Mouse (Mus musculus) neural tube, embryonic 15.5 days (tissue): ENCODE measurements around the gene Mapk12. TPM values are rescaled to one million over a fixed set of nuclear protein-coding genes. Genes with fewer than 3 reads are reported as not detected.

Experiments used
- ATAC-seq: fragments of 200-750 bp; cut with Nextera tagmentation; 2 replicates; pipeline ENCODE4 v1.8.0; 2017; ENCODE audit warnings: mild to moderate bottlenecking, moderate TSS enrichment, moderate library complexity; ENCODE audit not compliant: low FRiP score
- H3K27ac ChIP-seq: fragments of 300-500 bp; sonication (generic); replicated peaks from 2 replicates; pipeline ENCODE4 v1.5.1; 2015; ENCODE audit warnings: mild to moderate bottlenecking, inconsistent platforms
- H3K27me3 ChIP-seq: fragments of 300-500 bp; sonication (generic); replicated peaks from 2 replicates; pipeline ENCODE4 v1.6.1; 2015; ENCODE audit warnings: inconsistent platforms
- H3K36me3 ChIP-seq: fragments of 300-500 bp; sonication (generic); 2 replicates; pipeline ENCODE4 v1.6.1; 2015; ENCODE audit warnings: inconsistent platforms
- H3K4me1 ChIP-seq: fragments of 300-500 bp; sonication (generic); 2 replicates; pipeline ENCODE4 v1.6.1; 2015; ENCODE audit warnings: inconsistent platforms
- H3K4me2 ChIP-seq: fragments of 300-500 bp; sonication (generic); 2 replicates; pipeline ENCODE4 v1.6.1; 2015; ENCODE audit warnings: inconsistent platforms, mild to moderate bottlenecking, moderate library complexity
- H3K4me3 ChIP-seq: fragments of 300-500 bp; sonication (generic); replicated peaks from 2 replicates; pipeline ENCODE4 v1.5.1; 2015; ENCODE audit warnings: mild to moderate bottlenecking, inconsistent platforms
- H3K9ac ChIP-seq: fragments of 300-500 bp; sonication (generic); replicated peaks from 2 replicates; pipeline ENCODE4 v1.6.1; 2015; ENCODE audit warnings: mild to moderate bottlenecking, inconsistent platforms
- H3K9me3 ChIP-seq: fragments of 300-500 bp; sonication (generic); replicated peaks from 2 replicates; pipeline ENCODE4 v1.6.1; 2016; ENCODE audit warnings: inconsistent platforms
- WGBS: fragments of 180-500 bp; shearing (Covaris S2); methylation state at CpG from one replicate; pipeline ENCODE4 v1.1.7; 2015; ENCODE audit warnings: mixed read lengths; 5-methylcytosine and 5-hydroxymethylcytosine counted together
- polyA plus RNA-seq: library from polyadenylated mRNA; unstranded; fragments of >200 nt; fragmentation: Nextera tagmentation; extraction: Ambion mirVana; gene quantifications from 2 replicates; pipeline ENCODE4 v1.2.1, GENCODE M21; 2015

The Mapk12 gene
- polyA plus RNA-seq, 1 experiment from 2014 or later = 5.2 TPM

GRCm38 (mm10) chr15:89147024-89147423, 6.5 kb upstream of the Mapk12 start:
- 7% methylated on average over 16 of the region's 16 CpGs for WGBS
- peak overlapping the region; percentile 67 for H3K4me2 ChIP-seq
- H3K4me3 ChIP-seq = peak overlapping the region; percentile 57
- H3K27ac ChIP-seq = peak overlapping the region; percentile 76
- H3K4me1 ChIP-seq = peaks cover 42% of the 10 kb centered on the region
- H3K36me3 ChIP-seq = no peaks in the 10 kb centered on the region
- H3K9me3 ChIP-seq = no peaks in the 10 kb centered on the region
- H3K9ac ChIP-seq = peak overlapping the region; percentile 55
- ATAC-seq = no peak
- no peaks in the 10 kb centered on the region for H3K27me3 ChIP-seq

- ATAC-seq = peak; percentile 46
- H3K9ac ChIP-seq = peak overlapping the region; percentile 55
- no peaks in the 10 kb centered on the region for H3K9me3 ChIP-seq
- peaks cover 1% of the 10 kb centered on the region; the same call in 1 of the 2 replicates for H3K27me3 ChIP-seq
- H3K36me3 ChIP-seq = no peaks in the 10 kb centered on the region
- peak overlapping the region; percentile 57 for H3K4me3 ChIP-seq
- H3K4me2 ChIP-seq = peak overlapping the region; percentile 67
- peaks cover 40% of the 10 kb centered on the region for H3K4me1 ChIP-seq
- peak overlapping the region; percentile 76 for H3K27ac ChIP-seq
- WGBS = 2% methylated on average over 27 of the region's 27 CpGs
Observed at GRCm38 (mm10) chr15:89146537-89146936, 6.0 kb upstream of the Mapk12 start.

GRCm38 (mm10) chr15:89145813-89146350, 5.4 kb upstream of the Mapk12 start:
- Histone ChIP-seq H3K4me3 (peak overlapping the region; percentile 57), H3K9ac (no peak overlapping the region; the same call in 1 of the 2 replicates), H3K4me1 (peaks cover 46% of the 10 kb centered on the region), H3K4me2 (peak overlapping the region; percentile 67), H3K27ac (no peak overlapping the region), H3K27me3 (peaks cover 8% of the 10 kb centered on the region; the same call in 1 of the 2 replicates), H3K36me3 (no peaks in the 10 kb centered on the region), H3K9me3 (no peaks in the 10 kb centered on the region)
- no peak for ATAC-seq
- 78% methylated on average over 24 of the region's 24 CpGs for WGBS

GRCm38 (mm10) chr15:89144965-89145364, 4.5 kb upstream of the Mapk12 start:
- no peak overlapping the region for H3K4me3 ChIP-seq
- no peak for ATAC-seq
- H3K4me2 ChIP-seq = no peak overlapping the region
- H3K9ac ChIP-seq = no peak overlapping the region; the same call in 1 of the 2 replicates
- peaks cover 48% of the 10 kb centered on the region for H3K4me1 ChIP-seq
- peaks cover 16% of the 10 kb centered on the region for H3K27me3 ChIP-seq
- H3K27ac ChIP-seq = no peak overlapping the region
- no peaks in the 10 kb centered on the region for H3K36me3 ChIP-seq
- 94% methylated on average over 11 of the region's 11 CpGs for WGBS
- H3K9me3 ChIP-seq = no peaks in the 10 kb centered on the region

GRCm38 (mm10) chr15:89143134-89143533, 2.6 kb upstream of the Mapk12 start:
- Histone ChIP-seq H3K4me1 (peaks cover 44% of the 10 kb centered on the region), H3K9me3 (no peaks in the 10 kb centered on the region), H3K27ac (no peak overlapping the region), H3K4me2 (no peak overlapping the region), H3K36me3 (no peaks in the 10 kb centered on the region), H3K9ac (no peak overlapping the region), H3K4me3 (no peak overlapping the region), H3K27me3 (peaks cover 30% of the 10 kb centered on the region)
- WGBS = 79% methylated on average over 2 of the region's 2 CpGs
- ATAC-seq = no peak

- H3K36me3 ChIP-seq = no peaks in the 10 kb centered on the region
- ATAC-seq = no peak
- peaks cover 30% of the 10 kb centered on the region for H3K27me3 ChIP-seq
- H3K4me1 ChIP-seq = peaks cover 31% of the 10 kb centered on the region
- no peak overlapping the region for H3K9ac ChIP-seq
- WGBS = 72% methylated on average over 4 of the region's 4 CpGs
- no peaks in the 10 kb centered on the region for H3K9me3 ChIP-seq
- no peak overlapping the region for H3K4me2 ChIP-seq
- H3K27ac ChIP-seq = no peak overlapping the region
- no peak overlapping the region for H3K4me3 ChIP-seq
Observed at GRCm38 (mm10) chr15:89141905-89142304, 1.4 kb upstream of the Mapk12 start.

GRCm38 (mm10) chr15:89141443-89141842, 940 bp upstream of the Mapk12 start:
- ATAC-seq = no peak
- no peak overlapping the region for H3K9ac ChIP-seq
- no peak overlapping the region for H3K27ac ChIP-seq
- no peak overlapping the region for H3K4me3 ChIP-seq
- peaks cover 27% of the 10 kb centered on the region for H3K4me1 ChIP-seq
- H3K9me3 ChIP-seq = no peaks in the 10 kb centered on the region
- 22% methylated on average over 5 of the region's 5 CpGs for WGBS
- H3K27me3 ChIP-seq = peaks cover 30% of the 10 kb centered on the region
- no peaks in the 10 kb centered on the region for H3K36me3 ChIP-seq
- no peak overlapping the region for H3K4me2 ChIP-seq

GRCm38 (mm10) chr15:89140048-89140658, 350 bp downstream of the Mapk12 start:
- WGBS = under 1% methylated on average over 53 of the region's 53 CpGs
- H3K9me3 ChIP-seq = no peaks in the 10 kb centered on the region
- peak overlapping the region; percentile 54 for H3K9ac ChIP-seq
- peak overlapping the region; percentile 98 for H3K4me2 ChIP-seq
- peaks cover 30% of the 10 kb centered on the region for H3K27me3 ChIP-seq
- peaks cover 21% of the 10 kb centered on the region for H3K4me1 ChIP-seq
- no peak for ATAC-seq
- H3K4me3 ChIP-seq = peak overlapping the region; percentile 47
- no peaks in the 10 kb centered on the region for H3K36me3 ChIP-seq
- H3K27ac ChIP-seq = no peak overlapping the region

GRCm38 (mm10) chr15:89138531-89138930, 2.0 kb downstream of the Mapk12 start:
- Histone ChIP-seq H3K27ac (no peak overlapping the region), H3K4me3 (no peak overlapping the region), H3K9me3 (no peaks in the 10 kb centered on the region), H3K4me1 (peaks cover 21% of the 10 kb centered on the region), H3K4me2 (no peak overlapping the region), H3K27me3 (peaks cover 30% of the 10 kb centered on the region), H3K9ac (no peak overlapping the region), H3K36me3 (no peaks in the 10 kb centered on the region)
- ATAC-seq = no peak
- WGBS = 94% methylated on average over 6 of the region's 6 CpGs

- H3K36me3 ChIP-seq = no peaks in the 10 kb centered on the region
- 89% methylated on average over 7 of the region's 7 CpGs for WGBS
Observed at GRCm38 (mm10) chr15:89138046-89138405, 2.5 kb downstream of the Mapk12 start.

GRCm38 (mm10) chr15:89137378-89138045, 3.0 kb downstream of the Mapk12 start:
- Histone ChIP-seq H3K9me3 (no peaks in the 10 kb centered on the region), H3K9ac (no peak overlapping the region), H3K27ac (no peak overlapping the region), H3K4me2 (no peak overlapping the region), H3K36me3 (no peaks in the 10 kb centered on the region), H3K4me1 (peaks cover 21% of the 10 kb centered on the region), H3K27me3 (peaks cover 30% of the 10 kb centered on the region), H3K4me3 (no peak overlapping the region)
- WGBS = 75% methylated on average over 11 of the region's 11 CpGs
- no peak for ATAC-seq

More at GRCm38 (mm10) chr15:89138046-89138405, 2.5 kb downstream of the Mapk12 start:
- Histone ChIP-seq H3K4me1 (peaks cover 21% of the 10 kb centered on the region), H3K9ac (no peak overlapping the region), H3K9me3 (no peaks in the 10 kb centered on the region), H3K27ac (no peak overlapping the region), H3K4me3 (no peak overlapping the region), H3K27me3 (peaks cover 30% of the 10 kb centered on the region), H3K4me2 (no peak overlapping the region)
- no peak for ATAC-seq
